Mouse (Mus musculus) testis, adult 2 months (tissue): ENCODE results near the gene Rpl18a.

Experiments
- CTCF ChIP-seq: fragments of 200-500 bp; IDR thresholded peaks from 2 replicates; pipeline ENCODE4 v1.5.1; 2012; ENCODE audit warnings: low read depth, mild to moderate bottlenecking, inconsistent platforms, low read length, moderate library complexity; ENCODE audit not compliant: control insufficient read depth, insufficient read depth, insufficient replicate concordance
- POLR2A ChIP-seq: fragments of 200-500 bp; IDR thresholded peaks from 2 replicates; pipeline ENCODE4 v1.6.1; 2012; ENCODE audit warnings: low read depth, mild to moderate bottlenecking, inconsistent platforms, low read length, moderate library complexity; ENCODE audit not compliant: control insufficient read depth

- no peak for TF ChIP-seq CTCF
- no peak for TF ChIP-seq POLR2A
Measured at GRCm38 (mm10) chr8:70914704-70915103, 17.5 kb upstream of the Rpl18a start.
